Mouse (Mus musculus): ENCODE data around the gene Ddx10.

The Ddx10 gene

DNA sequence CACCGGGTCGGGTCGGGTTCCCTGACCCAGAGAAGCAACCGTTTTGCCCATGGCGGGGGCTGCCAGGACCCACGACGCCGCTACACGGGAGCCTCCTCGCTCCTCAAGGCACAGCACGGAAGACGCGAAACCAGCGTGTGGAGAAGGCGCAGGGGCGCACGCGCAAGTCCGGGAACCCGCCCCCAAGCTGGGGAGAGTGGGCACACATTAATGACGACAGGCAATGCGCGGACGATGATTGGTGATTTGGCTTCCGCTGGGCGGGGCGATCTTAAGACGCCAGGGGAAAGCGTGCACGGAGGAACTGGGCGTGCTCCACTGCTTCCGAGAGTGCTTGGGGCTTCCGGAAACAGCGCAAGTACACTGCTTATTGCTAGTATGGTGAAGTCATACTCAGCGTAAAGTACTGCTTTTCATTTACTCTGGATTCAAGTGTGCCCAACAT is at the start of gene Ddx10:
Ddx10 (minus strand) TSS at position 101 of the 445 bp plus-strand sequence.
- DNase-seq (ENCODE audit: low spot score) = peak; percentile 98

DNA sequence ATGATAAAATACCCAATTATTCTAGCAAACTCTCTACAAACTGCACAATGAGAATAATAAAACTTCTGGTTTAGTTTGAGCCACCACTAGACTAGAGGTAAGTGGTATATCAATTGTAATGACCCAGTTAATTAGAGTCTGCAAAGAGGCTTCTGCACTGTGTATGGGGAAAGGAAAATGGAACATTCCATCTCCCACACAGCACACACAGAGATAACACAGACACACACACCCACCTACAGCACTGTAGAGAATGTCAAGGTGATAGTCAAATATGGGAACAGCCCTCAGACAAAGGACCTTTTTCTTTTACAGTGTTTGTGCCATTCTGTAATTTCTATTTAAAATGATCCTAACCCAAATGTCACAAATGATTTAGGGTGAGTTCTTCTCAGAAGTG is 45.0 kb upstream of the Ddx10 start:
- DNase-seq (ENCODE audit: low spot score) = no peak

DNA sequence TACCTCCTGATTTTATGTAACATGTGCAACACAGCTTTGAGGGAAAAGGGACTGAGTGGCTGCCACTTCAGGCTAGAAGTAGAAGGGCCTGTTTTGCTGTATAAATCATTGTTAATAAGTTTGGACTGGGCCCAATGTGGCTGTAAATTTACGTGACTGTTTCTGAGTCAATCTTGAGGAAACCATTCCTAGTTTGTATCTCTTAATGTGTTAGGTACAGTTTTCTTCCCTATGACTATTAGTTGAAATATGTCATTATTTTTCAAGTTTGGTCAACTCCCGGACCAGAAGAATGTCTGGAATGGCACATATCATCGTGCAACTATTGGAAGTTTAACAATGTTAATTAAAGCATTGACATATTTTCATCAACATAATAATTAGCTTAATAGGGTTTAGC is 42.2 kb upstream of the Ddx10 start:
- DNase-seq (ENCODE audit: low spot score) = no peak

DNA sequence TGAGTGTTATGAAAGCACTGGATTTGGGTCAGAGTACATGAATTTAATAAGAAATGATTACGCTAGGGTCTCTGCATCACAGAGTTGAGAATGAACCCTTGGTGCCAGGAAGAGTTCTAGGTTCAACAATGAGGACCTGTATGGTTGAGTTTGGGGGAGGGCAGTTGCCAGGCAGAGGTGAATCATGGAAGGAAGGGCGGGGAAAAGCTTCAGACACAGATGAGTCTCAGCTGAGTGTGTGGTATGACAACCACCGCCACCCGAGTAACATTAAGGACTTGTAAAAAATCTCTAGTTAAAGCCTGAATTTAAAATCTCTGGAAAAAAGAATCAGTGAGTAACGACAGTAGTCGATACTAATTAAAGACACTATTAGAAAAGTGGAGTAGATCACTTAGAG is 38.9 kb upstream of the Ddx10 start:
- DNase-seq (ENCODE audit: low spot score) = no peak

DNA sequence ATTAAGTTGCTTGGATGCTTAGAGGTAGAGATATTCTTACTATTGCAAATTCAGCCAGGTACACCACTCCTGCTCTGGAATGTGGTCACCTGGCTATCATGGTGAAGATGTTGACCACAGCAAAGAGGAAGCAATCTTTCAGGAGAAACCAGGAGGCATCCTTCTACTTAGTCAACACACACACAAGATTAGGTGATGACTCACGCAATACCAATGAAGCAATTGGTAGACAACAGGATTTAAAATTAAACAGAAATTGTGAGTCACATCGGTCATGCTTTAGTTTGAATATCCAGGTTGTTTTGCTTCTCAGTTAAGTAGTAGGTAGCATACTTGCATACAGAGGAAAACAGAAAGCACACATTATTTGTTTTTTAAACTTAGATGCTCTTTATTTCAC is 31.1 kb upstream of the Ddx10 start:
- DNase-seq (ENCODE audit: low spot score) = no peak

DNA sequence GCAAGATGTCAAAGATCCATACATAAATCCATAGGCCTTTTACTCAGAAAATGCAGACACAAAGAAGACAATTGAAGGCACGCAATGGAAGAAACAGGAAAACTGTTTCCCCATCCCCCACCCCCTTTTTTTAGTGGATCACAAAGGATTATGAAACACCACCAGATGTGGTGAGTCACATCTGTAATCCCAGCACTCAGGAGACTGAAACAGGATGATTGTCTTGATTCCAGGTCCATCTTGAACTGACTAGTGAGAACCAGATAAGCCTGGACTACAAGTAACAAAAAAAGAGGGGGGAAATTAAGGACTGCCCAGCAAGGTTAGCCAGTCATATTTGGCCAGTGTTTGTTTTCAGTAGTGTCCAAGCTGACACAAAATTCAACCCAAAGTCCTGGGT is 28.5 kb upstream of the Ddx10 start:
- no peak for DNase-seq (ENCODE audit: low spot score)

DNA sequence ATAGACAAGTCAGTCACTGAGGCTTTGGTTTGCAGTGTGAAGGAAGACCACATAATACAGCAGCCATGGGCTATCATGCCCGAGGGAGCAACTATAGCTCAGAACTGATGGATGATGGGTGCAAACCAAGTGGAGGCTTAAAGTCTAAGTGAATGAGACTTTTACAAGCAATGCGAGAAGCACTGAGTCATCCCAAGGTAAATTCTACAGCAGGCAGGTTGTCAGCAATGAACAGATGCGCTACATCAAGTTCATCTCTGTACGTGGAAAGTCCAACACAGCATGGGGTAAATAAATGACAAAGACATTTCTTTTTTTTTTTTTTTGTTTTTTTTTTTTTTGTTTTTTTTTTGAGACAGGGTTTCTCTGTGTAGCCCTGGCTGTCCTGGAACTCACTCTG is 24.9 kb upstream of the Ddx10 start:
- DNase-seq (ENCODE audit: low spot score) = no peak

DNA sequence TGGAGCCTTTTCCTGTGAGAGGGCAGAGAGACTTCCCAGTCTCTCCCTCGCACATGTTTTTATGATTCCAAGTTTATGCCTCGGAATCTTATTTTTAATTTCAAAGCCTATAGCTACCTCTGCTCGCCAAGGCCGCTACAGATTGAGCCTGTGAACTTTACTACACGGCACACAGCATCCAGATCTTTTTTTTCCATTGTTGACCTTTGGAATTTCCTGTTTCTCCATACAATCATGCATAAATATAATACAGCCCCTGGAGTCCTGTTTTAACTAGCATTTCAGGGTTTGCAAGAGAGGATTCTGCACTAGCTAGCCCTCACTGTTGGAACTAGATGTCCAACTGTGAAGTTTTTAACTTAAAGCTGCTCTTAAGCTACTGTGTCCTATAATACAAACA is 24.4 kb upstream of the Ddx10 start:
- no peak for DNase-seq (ENCODE audit: low spot score)

DNA sequence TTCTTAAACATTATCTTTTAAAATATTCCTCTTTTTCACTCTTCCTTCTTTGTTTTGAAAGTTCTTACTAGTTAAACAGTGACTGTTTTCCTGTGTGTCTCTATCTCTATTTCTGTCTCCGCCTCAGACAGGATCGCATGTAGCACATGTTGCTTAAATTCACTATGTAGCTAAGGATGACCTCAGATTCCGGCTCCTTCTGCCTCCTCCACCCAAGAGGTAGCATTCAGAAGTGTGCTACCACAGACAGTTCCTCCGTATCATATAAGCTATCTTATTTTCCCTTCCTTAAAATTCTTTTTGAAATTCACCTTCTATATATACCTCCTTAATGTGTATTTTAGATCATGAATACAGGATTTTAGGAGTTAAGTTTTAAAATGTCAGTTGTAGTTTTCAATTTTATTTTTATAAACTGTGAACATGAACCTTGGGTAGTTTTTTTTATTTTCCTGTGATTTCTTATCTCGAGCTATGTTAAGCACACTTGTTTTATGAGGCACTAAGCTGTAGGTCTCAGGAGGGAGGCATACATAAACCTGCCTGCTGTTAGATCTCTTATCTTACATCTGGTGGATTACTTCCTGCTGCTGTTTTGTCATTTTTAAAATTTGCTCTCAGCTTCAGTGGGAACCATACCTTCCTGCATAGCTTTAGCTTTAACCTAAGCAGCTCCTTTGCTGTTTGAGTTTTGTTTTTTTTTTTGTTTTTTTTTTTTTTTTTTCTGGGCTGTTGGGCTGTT is 23.6 kb upstream of the Ddx10 start:
- DNase-seq (ENCODE audit: low spot score) = no peak

DNA sequence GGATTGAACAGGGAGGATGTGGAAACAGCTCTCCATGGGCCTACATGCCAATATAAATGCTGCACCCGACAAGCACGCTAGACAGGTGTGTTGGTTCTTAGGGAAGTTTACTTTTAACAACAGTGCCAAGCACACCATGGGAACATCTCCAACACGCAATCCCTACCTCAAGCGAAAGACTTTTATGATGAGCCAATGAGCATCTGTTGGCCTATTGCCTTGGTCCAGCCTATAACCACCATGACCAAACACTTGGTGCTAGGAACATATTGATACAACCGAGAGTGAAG is 21.6 kb upstream of the Ddx10 start:
- DNase-seq (ENCODE audit: low spot score) = no peak

DNA sequence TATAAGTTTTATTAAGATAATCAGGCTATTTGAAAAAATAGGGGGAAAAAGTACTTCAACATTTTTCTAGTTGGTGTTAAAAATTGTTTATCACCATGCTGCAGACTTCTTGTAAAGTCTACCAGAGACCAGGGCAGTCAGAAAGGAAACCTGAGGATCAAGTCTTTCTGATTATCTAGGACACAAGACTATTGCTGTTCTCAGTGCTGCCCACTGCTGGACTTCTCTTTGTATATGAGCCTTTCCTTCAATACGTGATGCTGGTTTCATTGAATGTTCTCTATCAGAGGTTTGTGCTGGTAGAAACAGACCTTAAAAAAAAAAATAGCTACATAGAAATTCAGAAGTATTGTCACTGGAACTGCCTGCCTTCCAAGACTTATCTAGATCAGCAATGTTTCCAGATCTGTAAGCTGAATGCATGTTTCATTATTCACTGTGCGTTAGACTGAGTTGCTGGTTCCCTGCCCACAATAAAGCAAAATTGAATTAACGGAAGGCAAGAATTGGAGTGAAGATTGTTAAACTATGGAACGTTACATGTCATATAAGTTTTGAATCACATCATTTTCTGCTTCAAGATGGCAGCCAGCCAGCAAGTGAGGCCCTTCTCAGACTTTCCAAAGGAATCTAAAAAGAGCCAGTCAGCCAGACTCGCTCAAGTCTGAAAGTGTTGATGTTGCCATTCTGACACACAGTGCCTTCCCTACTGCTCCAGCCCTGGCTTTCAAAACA is 21.0 kb upstream of the Ddx10 start:
- no peak for DNase-seq (ENCODE audit: low spot score)

DNA sequence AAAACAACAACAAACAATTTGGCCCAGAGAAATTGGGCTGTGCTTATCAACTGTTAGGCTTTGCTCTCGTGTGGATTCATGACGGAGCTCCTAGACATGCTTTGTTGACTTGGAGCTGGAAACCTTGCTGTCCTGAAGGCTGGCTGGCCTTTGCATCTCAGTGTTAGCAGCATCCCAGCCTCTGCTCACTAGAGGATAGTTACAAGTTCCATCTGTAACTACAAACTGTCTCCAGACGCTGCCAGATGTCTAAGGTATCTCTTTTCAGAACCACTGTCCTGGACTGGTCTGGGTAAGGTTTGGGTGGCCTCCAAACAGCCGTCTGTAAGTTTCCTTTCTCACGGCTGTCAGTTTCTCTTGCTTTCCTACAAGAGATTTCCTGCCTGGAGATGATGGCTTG is 20.2 kb upstream of the Ddx10 start:
- no peak for DNase-seq (ENCODE audit: low spot score)

DNA sequence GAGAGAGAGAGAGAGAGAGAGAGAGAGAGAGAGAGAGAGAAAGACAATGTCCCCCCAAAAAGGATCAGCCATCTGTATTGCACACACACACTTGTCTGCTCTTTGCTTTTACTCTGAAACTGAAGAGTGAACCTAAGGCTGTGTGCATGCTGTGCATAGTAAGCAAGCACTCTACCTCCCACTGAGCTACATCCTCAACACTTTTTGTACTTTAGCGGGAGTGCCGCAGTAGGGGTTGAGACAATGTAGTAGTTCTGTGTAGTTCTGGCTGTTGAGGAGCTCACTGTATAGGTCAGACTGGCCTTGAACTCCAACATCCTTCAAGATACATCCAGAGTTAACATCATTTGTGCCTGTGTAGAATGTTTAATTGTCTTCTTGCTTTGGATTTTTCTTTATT is 17.7 kb upstream of the Ddx10 start:
- DNase-seq (ENCODE audit: low spot score) = no peak

DNA sequence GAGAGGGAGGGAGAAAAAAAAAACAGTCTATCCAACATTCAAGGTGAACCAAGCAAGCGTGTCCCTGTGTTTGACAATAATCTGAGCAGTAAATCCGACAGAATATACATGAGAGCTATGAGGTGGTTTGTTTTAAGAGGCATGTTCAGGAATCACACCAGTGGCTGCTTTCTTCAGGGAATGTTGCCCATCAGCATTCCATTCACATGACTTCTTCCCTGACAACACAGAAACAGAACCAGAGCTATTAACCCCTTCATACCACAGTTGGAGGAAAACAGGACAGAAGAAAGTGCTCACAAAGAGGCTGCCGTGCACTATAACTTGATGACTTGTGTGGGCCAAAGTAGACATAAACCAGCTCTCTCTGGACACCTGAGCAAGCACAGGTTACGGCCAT is 16.5 kb upstream of the Ddx10 start:
- no peak for DNase-seq (ENCODE audit: low spot score)

DNA sequence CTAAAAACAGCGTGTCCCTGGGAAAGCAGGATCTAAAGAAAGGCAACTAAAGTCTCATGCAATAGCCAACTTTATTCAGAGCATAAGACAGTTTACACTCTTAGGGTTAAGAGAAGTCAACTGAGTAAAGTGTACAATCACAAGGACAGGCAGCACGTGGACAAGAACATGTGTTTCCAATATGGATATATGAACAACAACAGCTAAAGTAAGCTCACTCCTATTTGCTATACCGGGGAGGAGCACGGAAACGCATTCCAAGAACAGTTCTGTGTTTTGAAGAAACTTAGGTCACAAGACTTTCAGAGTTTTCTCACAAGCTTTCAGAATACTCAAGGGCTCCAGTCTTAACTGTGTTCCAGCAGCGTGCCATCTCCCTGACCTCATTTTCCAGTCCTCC is 10.3 kb upstream of the Ddx10 start:
- DNase-seq (ENCODE audit: low spot score) = no peak

DNA sequence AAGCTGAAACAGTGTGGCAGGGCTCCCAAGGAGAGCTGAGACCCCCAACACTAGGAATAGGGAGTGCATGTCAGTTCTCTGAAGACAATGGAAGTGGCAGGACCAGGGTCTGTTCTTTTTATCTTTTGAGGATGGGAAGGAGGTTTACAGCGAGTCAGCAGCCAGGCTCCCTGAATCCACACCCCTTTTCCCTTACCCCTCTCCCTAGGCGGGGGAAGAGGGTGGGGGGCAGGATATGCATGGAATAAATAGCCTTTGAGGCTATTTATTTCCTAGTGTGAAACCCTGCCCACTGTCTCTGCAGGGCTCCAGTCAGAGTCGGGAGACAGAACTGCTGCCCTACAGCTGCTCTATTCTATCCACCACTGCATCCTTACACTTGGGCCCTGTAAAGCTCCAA is 9.9 kb upstream of the Ddx10 start:
- DNase-seq (ENCODE audit: low spot score) = no peak

DNA sequence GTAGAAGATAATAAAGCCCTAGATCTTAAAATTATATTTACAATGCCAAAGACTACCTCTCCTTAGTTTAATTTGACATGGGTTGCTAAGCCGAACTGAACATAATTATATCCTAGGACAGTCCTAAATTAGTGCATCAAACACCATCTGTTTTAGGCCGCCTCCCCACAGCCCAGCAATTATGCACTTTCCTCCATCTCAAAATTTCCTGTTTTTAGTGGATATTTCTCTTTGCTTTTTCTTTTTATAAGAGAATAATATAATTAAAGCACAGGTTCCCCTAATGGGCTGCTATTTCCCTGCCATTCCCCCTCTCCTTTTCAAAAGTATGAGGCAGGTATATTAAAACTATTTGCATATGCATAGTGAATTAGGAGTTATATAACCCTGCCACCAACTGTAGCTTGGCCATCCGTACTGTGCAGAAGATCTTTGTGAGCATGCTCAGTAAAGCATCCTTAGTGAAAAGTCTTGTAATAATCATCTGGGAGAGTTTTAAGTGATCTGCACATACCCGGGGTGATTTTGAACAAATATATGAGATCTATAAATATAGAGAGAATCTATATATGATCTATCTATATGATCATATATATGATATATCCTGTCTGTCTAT is 8.9 kb upstream of the Ddx10 start:
- DNase-seq (ENCODE audit: low spot score) = no peak

DNA sequence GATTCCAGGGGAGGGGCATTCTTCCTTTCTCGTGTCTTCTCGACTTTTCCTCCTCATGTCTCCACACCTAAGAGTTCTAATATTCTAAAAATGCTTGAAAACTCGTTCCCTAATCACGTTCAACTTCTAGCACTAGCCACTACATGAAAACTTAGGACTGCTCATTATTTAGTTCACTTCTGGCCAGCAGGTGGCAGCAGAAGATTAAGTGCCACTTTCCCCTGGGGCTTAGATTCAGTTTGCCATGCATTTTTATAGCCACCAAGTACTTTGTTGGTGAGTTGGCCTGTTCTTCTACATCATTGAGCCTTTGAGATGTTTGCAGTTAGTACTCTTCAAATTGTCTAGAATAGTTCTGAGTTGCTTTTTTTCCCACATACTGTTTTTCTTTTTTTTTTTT is 6.5 kb upstream of the Ddx10 start:
- DNase-seq (ENCODE audit: low spot score) = peak; percentile 72

DNA sequence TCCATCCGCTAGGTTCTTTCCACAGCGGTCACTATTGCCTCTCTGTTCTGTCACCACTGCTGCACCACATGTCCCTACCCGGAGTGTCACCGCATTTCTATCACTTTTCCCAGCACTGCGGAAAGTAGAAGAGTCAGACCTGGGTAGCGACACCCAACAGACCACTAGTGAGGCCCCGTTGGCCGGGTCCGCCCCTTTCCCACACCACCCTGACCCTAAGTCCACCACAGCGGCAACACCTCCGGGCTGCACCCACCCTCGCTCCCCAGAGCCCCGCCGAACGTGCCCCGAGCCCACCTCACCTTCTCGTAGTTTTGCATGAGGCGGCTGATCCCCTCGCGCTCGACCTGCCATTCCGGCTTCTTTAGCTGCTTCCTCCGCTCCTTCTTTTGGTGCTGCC is 337 bp downstream of the Ddx10 start:
- peak; percentile 15 for DNase-seq (ENCODE audit: low spot score)

DNA sequence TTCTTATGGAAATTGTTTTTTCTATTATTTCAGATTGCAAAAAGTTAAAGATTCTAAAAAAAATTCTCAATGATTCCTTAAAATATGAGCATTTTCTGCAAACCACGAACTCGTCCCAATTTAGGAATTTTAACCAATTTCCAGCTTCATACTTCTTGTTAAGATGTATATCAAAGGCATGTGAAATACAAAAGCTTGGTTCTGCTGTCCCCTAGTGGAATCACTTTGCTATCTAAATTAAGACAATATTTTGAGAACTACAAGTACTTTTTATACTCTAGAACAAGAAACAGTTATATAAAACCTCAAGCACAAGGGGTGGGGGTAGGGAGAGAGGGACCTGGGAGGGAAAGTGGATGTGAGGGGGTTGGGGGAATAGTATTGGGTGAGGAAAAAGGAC is 29.7 kb downstream of the Ddx10 start:
- no peak for DNase-seq (ENCODE audit: low spot score)

DNA sequence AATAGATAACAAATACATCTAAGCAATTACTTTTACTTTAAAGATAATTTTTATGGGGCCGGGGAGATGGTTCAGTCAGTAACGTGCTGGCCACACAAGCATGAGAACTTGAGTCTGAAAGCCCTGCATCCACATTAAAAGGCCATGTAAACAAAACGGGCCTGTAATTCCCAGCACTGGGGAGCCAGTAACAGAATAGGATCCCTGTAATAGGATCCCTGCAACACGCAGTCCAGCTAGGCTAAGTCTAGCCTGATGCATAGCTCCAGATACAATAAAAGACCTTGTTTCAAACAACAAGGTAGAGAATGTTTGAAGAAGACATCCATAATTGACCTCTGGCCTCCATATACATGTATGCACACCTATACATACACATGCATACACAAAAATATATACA is 39.6 kb downstream of the Ddx10 start:
- DNase-seq (ENCODE audit: low spot score) = no peak

DNA sequence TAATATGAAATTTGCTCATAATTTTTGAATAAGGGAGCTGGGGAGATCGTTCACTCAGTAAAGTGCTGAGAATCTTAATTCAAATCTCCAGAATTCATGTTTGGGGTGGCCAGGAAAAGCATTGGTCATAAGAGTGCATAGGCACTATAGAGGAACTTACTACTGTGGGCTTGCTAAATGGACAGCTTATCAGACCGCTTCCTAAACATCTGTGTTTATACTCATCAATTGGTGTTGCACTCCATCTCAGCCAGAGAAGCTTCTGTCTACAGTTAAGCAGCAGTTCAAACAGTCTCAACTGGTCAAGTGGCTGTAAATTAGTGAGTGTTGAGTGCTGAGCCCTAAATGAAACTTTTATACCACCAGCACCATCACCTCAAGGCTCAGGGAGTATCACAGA is 73.3 kb downstream of the Ddx10 start:
- no peak for DNase-seq (ENCODE audit: low spot score)

DNA sequence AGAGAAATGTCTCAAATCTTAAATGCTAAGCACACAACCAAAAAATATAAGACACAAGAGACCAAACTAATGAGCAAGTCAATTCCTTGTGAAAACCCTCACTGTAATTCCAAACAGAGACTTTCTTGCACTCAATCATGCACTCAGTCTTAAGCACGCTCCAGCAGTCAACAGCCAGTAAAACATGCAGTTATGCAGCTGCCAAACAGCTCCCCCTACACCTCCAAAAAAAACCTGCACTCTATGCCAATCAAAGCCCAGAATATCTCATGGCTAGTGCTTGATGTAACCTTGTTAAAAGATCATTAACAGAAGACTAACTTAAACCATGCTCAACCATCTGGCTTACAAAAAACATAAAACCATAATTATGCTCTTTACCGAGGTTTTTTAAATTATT is 74.6 kb downstream of the Ddx10 start:
- DNase-seq (ENCODE audit: low spot score) = no peak

DNA sequence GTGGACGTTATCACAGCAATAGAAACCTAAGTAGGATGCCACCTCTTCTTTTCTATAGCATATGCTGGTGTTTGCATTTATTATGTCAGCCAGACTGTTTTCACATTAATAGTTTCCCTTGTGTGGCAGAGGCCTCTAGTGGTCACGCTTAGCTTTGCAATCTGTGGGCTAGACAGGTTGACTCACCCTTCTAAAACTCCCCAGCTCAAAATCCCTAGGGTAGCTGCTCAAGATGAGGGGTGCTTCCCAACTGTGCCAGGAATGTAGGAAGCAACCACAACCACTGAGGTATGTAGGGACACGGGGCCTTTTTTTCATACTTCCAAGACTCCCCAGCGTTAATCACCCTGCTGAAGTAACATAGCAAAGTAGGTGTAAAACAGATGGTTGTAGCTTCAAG is 103.6 kb downstream of the Ddx10 start:
- peak; percentile 33 for DNase-seq (ENCODE audit: low spot score)
